Mouse (Mus musculus) left cerebral cortex, adult 11 months (tissue): ENCODE measurements around the gene B230219D22Rik.
A peak's percentile ranks its signal among the peaks of the same experiment; 100 is the strongest.
"Not testable (repeated sequence)": the region's sequence is repeated elsewhere in the genome, so short reads cannot be mapped to it uniquely, and the experiment has no call there.

ENCODE experiments used
- DNase-seq: peaks from one replicate; pipeline ENCODE4 v3.0.0; 2022; ENCODE audit warnings: low spot score

The B230219D22Rik gene

DNA sequence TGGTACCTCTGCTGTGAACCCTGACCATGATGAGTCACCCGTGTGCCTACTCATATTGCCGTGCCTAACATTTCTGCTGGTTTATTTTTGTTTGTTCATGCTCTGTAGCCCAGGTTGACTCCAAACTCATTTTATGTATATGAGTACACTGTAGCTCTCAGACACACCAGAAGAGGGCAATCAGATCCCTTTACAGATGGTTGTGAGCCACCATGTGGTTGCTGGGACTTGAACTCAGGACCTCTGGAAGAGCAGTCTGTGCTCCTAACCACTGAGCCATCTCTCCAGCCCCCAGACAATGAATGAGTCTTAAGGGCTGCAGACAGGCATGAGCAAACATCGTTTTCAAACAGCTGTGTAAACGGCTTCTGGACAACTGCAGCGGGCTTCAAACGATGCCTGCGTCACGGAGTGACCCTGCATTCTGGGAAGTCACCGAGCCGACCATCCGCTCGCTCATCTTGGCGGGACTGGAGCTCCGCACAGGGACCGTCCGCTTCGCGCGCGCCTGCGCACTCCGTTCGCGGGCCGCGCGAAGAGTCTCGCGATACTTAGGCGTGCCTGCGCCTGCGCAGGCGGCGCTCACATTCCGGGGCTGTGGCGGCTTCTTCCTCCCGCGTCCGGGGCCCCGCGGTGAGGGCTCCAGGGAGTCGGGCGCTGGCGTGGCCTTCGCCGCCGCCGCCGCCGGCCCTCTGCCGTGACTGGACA is at the start of gene B230219D22Rik:
Gene B230219D22Rik (plus strand): TSS at position 590 of the 708 bp plus-strand sequence.
- peak; percentile 77 for DNase-seq

GRCm38 (mm10) chr13:55644525-55644924 is 48.4 kb upstream of the B230219D22Rik start:
- DNase-seq, result no peak

DNA sequence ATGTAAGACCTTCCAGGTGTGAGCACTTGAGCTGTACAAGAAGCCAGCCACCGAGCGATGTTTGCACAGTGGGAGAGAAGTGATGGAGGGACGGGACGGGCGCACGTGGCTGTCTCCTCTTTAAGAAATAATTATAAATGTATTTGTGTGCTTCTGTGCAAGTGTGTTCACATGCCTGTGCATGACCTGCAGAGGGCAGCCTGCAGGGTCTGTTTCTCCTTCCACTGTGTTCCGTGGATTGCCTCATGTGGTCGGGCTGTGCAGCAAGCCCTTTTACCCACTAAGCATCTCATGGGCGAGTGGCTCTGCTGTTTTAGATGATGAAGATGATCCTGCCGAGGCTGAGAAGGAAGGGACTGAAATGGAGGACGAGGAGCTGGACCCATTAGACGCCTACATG is 42.8 kb upstream of the B230219D22Rik start:
- DNase-seq, result no peak

DNA sequence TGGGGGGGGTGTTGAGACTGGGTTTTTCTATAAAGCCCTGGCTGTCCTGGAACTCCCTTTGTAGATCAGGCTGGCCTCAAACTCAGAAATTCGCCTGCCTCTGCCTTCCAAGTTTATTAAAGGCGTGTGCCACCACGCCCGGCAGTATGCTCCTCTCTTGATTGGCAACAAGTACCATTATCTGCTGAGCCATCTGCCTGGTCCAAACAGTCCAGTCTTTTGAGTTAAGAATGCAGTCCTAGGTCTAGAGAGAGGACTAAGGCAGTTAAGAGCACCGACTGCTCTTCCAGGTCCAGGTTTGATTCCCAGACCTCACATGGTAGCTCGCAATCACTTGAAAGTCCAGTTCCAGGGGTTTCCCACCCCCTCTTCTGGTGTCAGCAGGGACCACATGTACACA is 41.9 kb upstream of the B230219D22Rik start:
- no peak for DNase-seq

DNA sequence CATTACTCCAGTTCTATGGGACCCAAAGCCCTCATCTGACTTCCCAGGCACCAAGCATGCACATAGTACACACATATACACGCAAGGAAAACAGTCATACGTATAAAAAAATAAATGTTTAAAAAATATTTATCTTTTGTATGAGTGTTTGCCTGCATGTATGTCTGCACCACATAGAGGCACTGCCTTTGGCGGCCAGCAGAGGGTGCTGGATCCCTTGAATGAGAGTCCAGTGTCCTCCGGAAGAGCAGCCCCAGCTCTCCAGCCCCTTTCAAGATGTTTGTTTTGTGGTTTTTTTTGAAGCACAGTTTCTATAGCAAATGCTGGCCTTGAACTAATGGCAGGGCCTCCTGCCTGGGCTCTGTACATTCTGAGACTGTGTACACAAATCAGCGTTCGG is 24.4 kb upstream of the B230219D22Rik start:
- no peak for DNase-seq

GRCm38 (mm10) chr13:55672711-55673110 is 20.2 kb upstream of the B230219D22Rik start:
- no peak for DNase-seq

DNA sequence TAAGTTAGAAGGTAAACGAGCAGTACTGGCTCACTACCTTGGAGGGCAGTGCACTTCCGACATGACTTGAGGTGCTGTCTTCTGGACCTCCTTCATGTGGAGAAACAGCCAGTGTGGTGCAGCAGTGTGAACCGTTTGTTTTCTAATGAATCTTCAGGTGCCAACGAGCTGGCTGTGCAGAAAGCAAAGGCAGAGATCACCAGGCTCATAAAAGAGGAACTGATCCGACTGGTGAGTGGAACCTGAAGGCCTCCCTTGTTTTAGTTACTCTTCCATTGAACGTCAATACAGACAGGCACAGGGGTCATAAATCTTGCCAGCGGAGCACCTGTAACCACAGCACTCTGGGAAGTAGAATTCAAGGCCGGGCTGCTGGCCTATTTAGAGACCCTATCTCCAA is 15.6 kb upstream of the B230219D22Rik start:
- DNase-seq, result no peak

- DNase-seq, result no peak
Observed at GRCm38 (mm10) chr13:55682201-55682600, 10.7 kb upstream of the B230219D22Rik start.

- no peak for DNase-seq
Observed at GRCm38 (mm10) chr13:55683581-55683980, 9.3 kb upstream of the B230219D22Rik start.

DNA sequence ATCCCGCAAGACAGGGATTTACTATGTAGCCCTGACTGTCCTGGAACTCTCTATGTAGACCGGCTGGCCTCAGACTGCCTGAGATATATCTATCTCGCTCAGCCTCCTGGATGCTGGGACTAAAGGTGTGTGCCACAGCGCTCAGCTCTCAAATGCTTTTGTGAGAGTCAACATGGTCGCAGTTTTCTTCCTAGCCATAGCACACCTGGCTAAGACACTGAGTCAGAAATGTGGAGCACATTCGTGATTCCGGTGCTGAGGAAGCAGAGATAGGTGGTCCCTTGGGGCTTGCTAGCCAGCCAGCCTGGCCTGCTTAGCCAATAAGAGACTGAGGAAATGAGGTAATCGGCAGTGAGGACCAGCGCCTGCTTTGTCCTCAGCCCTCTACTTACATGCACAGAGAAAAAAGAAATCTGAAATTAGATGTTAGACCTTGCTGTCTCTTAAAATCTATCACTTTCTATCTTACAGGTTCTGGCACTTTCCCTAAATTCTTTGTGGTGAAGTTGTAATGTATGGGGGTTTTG is 6.8 kb upstream of the B230219D22Rik start:
- DNase-seq, result no peak

- no peak for DNase-seq
Observed at GRCm38 (mm10) chr13:55687927-55688602, 4.9 kb upstream of the B230219D22Rik start.

- DNase-seq, result no peak
Observed at GRCm38 (mm10) chr13:55693243-55693721, 358 bp downstream of the B230219D22Rik start.

DNA sequence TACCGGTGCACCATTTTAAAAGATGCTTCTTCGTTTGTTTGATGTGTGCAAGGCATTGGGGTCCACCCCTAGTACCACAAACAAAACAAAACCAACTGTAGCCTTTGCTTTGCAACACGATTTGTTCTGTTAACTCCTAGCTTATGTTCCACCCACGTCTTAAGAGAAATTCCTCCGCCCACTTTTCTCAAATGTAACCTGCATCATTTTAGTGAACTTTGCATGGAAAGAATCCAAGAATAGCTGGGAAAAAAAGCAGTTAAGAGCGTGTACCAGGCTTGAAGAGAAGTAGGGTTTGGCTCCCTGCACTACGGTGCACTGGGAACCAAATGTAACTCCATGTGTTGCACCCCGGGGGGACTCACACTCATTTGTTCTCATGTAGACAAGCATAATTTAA is 1.2 kb downstream of the B230219D22Rik start:
- no peak for DNase-seq

GRCm38 (mm10) chr13:55695989-55696388 is 3.1 kb downstream of the B230219D22Rik start:
- DNase-seq, result not testable (repeated sequence)

DNA sequence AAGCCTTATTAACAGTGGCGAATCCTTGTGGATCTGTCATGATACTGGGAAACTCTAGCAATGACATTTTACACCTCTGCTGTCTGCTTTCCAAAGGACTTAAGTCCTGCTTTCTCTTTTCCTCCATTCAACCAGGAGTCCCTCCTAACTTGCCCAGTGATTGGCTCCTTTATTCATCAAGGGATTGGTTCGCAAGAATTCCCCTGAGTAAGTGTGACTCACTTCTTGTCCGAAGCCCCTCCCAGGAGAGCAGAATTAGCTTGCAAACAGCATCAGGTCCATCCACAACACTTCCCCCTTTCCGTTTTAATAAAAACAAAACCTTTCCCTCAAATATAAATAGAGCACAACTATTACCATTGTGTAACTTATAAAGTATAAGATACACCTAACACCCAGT is 11.4 kb downstream of the B230219D22Rik start:
- no peak for DNase-seq

GRCm38 (mm10) chr13:55712846-55713245 is 19.9 kb downstream of the B230219D22Rik start:
- no peak for DNase-seq

DNA sequence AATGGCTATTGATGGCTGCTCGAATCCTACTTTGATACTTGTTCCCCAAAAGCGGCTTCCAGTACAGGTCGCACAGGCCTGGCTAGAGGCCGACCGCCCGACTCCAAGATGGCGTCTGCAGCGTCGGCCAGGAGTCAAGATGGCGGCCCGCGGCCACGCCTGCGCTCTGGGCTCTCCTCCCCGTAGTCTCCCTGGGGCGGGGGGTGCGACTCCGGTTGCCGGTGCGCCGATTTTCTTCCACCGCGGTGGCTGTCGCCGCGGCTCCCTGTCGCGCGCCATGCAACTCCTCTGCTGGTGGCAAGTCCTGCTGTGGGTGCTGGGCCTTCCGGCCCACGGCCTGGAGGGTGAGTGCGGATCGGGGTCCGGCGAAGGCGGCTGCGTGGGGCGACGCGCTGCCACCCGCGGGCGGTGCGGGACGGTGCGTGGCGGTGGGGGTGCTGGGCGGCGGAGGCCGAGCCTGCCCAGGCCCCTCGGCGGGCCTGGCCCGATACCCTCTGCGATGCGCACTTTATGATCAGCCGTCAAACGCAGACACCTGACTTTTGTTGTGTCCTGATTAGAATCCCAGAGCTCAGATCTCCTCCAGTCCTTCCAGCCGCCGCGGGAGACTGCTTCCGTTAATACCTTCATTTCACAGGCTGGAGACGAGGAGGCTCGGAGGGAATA is 21.7 kb downstream of the B230219D22Rik start, which contains the start of gene Txndc15:
Gene Txndc15 (plus strand): TSS at position 150 of the 666 bp plus-strand sequence.
- peak; percentile 80 for DNase-seq

- DNase-seq, result no peak
Observed at GRCm38 (mm10) chr13:55715167-55715512, 22.2 kb downstream of the B230219D22Rik start.

GRCm38 (mm10) chr13:55715908-55716510 is 23.1 kb downstream of the B230219D22Rik start:
- no peak for DNase-seq

GRCm38 (mm10) chr13:55721516-55721915 is 28.6 kb downstream of the B230219D22Rik start:
- DNase-seq, result no peak

DNA sequence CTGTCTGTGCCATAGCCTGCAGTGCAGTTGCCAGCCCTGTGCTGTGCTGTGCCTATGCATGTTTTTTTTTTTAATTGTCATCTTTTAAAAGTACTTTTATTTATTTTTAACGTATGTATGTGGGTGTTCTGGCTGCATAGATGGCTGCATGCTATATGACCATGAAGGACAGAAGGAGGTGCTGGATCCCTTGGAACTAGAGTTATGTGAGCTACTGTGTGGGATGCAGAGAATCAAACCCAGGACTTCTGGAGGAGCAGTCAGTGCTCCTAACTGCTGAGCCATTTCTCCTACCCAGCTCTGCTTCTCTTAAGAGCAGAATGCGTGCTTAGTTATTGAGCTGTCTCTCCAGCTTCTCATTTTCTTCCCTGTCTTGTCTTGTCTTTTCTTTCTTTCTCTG is 29.1 kb downstream of the B230219D22Rik start:
- DNase-seq, result no peak

GRCm38 (mm10) chr13:55726598-55727119 is 33.7 kb downstream of the B230219D22Rik start:
- DNase-seq, result no peak
